Mouse (Mus musculus): ENCODE results near the gene Tlnrd1.

DNA sequence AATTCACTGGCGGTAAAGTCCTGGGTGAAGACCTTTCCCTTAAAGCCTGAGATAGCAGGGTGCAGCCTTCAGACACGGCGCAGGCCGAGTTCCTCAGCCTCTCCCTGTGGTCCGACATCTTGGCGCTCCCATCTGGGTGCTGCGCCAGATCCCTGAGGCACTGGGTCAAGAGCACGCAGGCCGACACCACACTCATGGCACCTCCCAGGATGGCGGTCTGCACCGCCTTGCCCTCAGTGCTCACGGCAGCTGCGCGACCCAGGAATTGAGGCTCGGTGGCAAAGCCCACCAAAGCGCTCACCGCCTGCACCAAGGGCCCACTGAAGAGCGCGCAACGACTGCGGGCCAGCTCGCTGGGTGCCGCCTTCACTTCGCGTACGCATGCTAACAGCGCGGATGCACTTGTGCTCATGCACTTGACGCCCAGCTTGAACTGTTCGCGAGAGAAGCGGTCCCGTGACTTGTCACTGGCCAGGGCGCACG, 1.9 kb downstream of the Tlnrd1 start:
- TF ChIP-seq CTCF (IDR thresholded peaks at IDR 0.05; ENCODE audit: low read depth, low read length) (no peak), TAL1 (conservative IDR thresholded peaks at IDR 0.05; ENCODE audit: low read depth, low read length) (no peak)

All from G1E (cell line).